ENCODE assay signal across 14 mouse cellular contexts in genomic region chr4:107843687-107844086, GRCm38 (mm10). TPM values are rescaled to one million over a fixed set of nuclear protein-coding genes. Genes with fewer than 3 reads are reported as not detected.
DNase-seq lines count a peak whose midpoint lies in the region; ATAC-seq and TF ChIP-seq lines count a peak whose summit lies in the region.
"Had no signal": no experiment of that assay in that cellular context is flagged by ENCODE, and none has a peak within 500 bp of the region (broad histone marks: within the 10 kb centered on the region; RNA-seq: fewer than 3 reads in every experiment).

No protein-coding gene starts in this region.

- ATAC-seq in hindbrain, embryonic 14.5 days (ENCODE audit: low FRiP score): no peak
- ATAC-seq in hindbrain, postnatal 0 days: peak; percentile 16; the same call in 1 of the 2 replicates

- peaks cover 50% of the 10 kb centered on the region for H3K36me3 ChIP-seq in hindbrain, embryonic 10.5 days
- H3K36me3 ChIP-seq in hindbrain, embryonic 14.5 days (replicated peaks; ENCODE audit: control insufficient read depth, insufficient read depth): peaks cover 35% of the 10 kb centered on the region
- peaks cover 14% of the 10 kb centered on the region for H3K36me3 ChIP-seq in hindbrain, postnatal 0 days (ENCODE audit: insufficient read depth, low read length)

- no peak overlapping the region for H3K4me3 ChIP-seq in hindbrain, embryonic 10.5 days
- no peak overlapping the region for H3K4me3 ChIP-seq in hindbrain, embryonic 14.5 days (replicated peaks; ENCODE audit: low read length)
- H3K4me3 ChIP-seq in hindbrain, postnatal 0 days (ENCODE audit: low read length): no peak overlapping the region
- H3K4me3 ChIP-seq: left cerebral cortex, adult 2 months; neural tube, embryonic 13.5 days had no signal

- peak overlapping the region; percentile 66; the same call in 1 of the 2 replicates for H3K27ac ChIP-seq in hindbrain, embryonic 10.5 days
- H3K27ac ChIP-seq in hindbrain, embryonic 14.5 days: no peak overlapping the region
- H3K27ac ChIP-seq in hindbrain, postnatal 0 days: no peak overlapping the region
- H3K27ac ChIP-seq: left cerebral cortex, adult 2 months; stomach, postnatal 0 days had no signal

- H3K27me3 ChIP-seq in hindbrain, embryonic 10.5 days (ENCODE audit: insufficient read depth, poor library complexity, severe bottlenecking): peaks cover 35% of the 10 kb centered on the region
- no peaks in the 10 kb centered on the region for H3K27me3 ChIP-seq in hindbrain, embryonic 14.5 days (ENCODE audit: control insufficient read depth, insufficient read depth, low read length)
- H3K27me3 ChIP-seq in hindbrain, postnatal 0 days (ENCODE audit: insufficient read depth, low read length): no peaks in the 10 kb centered on the region; the same call in 1 of the 2 replicates

- no peak for TF ChIP-seq CTCF in brain, embryonic 14.5 days (IDR thresholded peaks at IDR 0.05; ENCODE audit: borderline replicate concordance, extremely low read depth, insufficient read depth, insufficient read length)
- TF ChIP-seq CTCF in hindbrain, postnatal 0 days (IDR thresholded peaks at IDR 0.05; ENCODE audit: low read depth): no peak

- 72% methylated on average over 8 of the region's 8 CpGs for WGBS in hindbrain, embryonic 10.5 days
- 48% methylated on average over 8 of the region's 8 CpGs for WGBS in hindbrain, embryonic 14.5 days
- 52% methylated on average over 8 of the region's 8 CpGs for WGBS in hindbrain, postnatal 0 days

- no peak for DNase-seq in hindbrain, embryonic 10.5 days (ENCODE audit: low spot score)
- no peak for DNase-seq in hindbrain, embryonic 14.5 days (ENCODE audit: low spot score)
- DNase-seq in brain, embryonic 14.5 days (ENCODE audit: low read depth): peak; percentile 75
- DNase-seq in cerebellum, adult 9-11 months: peak; percentile 86
- peak; percentile 48 for DNase-seq in hindbrain, postnatal 0 days (ENCODE audit: low spot score)
- DNase-seq in urinary bladder, postnatal 25 days (ENCODE audit: low spot score): no peak
- DNase-seq in thymus, postnatal 10 days (ENCODE audit: low spot score in 2 of 2): no peak
- no peak for DNase-seq in kidney, postnatal 10 days
- DNase-seq: heart, adult 18-20 months; kidney, adult 9 months; right cerebral cortex, adult 18-20 months had no signal

- peaks cover 51% of the 10 kb centered on the region for H3K4me1 ChIP-seq in hindbrain, embryonic 10.5 days (replicated peaks)
- peaks cover 7% of the 10 kb centered on the region; the same call in 1 of the 2 replicates for H3K4me1 ChIP-seq in hindbrain, embryonic 14.5 days (replicated peaks; ENCODE audit: control insufficient read depth, insufficient read depth, low read length)
- 0 out of 2 replicates have a peak, but pooled peaks cover 4% of the 10 kb centered on the region for H3K4me1 ChIP-seq in hindbrain, postnatal 0 days (ENCODE audit: insufficient read depth, low read length)

- TF ChIP-seq POLR2A in brain, embryonic 14.5 days (IDR thresholded peaks at IDR 0.05; ENCODE audit: borderline replicate concordance, extremely low read depth, insufficient read depth, insufficient read length, poor library complexity, severe bottlenecking): no peak

- no peaks in the 10 kb centered on the region for H3K9me3 ChIP-seq in hindbrain, embryonic 10.5 days
- no peaks in the 10 kb centered on the region for H3K9me3 ChIP-seq in hindbrain, embryonic 14.5 days (ENCODE audit: control insufficient read depth, low read length)
- H3K9me3 ChIP-seq in hindbrain, postnatal 0 days (ENCODE audit: low read length): no peaks in the 10 kb centered on the region
- H3K9me3 ChIP-seq: neural tube, embryonic 13.5 days had no signal

- no peak overlapping the region for H3K4me2 ChIP-seq in hindbrain, embryonic 14.5 days (replicated peaks)
- no peak overlapping the region for H3K4me2 ChIP-seq in hindbrain, postnatal 0 days (ENCODE audit: low read depth, low read length)
- H3K4me2 ChIP-seq: neural tube, embryonic 13.5 days had no signal

- no peak overlapping the region for H3K9ac ChIP-seq in hindbrain, embryonic 14.5 days
- no peak overlapping the region for H3K9ac ChIP-seq in hindbrain, postnatal 0 days (replicated peaks; ENCODE audit: low read length)
- H3K9ac ChIP-seq: neural tube, embryonic 13.5 days had no signal

RNA-seq across cellular contexts. Expression of gene Magoh, which starts 35.9 kb away (rescaled TPM):
- polyA plus RNA-seq in hindbrain, embryonic 10.5 days (2016; fragmentation: Nextera tagmentation; extraction: Ambion mirVana): 225 and 238 TPM in 2 replicates
- 109 and 115 TPM in 2 replicates for polyA plus RNA-seq in hindbrain, embryonic 14.5 days (2014; fragmentation: Nextera tagmentation; extraction: Ambion mirVana)
- 106 and 129 TPM in 2 replicates for polyA plus RNA-seq in brain, embryonic 14.5 days (2012; rRNA removed)
- total RNA-seq in hindbrain, postnatal 0 days (2014; rRNA removed): 31.7 and 35.4 TPM in 2 replicates
- 124 and 129 TPM in 2 replicates for polyA plus RNA-seq in hindbrain, postnatal 0 days (2015; fragmentation: Nextera tagmentation; extraction: Ambion mirVana)

RNA-seq across cellular contexts. Expression of gene Lrp8, which starts 41.6 kb away (rescaled TPM):
- polyA plus RNA-seq in hindbrain, embryonic 10.5 days (2016; fragmentation: Nextera tagmentation; extraction: Ambion mirVana): 10.0 and 13.9 TPM in 2 replicates
- 62.2 and 69.5 TPM in 2 replicates for polyA plus RNA-seq in hindbrain, embryonic 14.5 days (2014; fragmentation: Nextera tagmentation; extraction: Ambion mirVana)
- 129 and 146 TPM in 2 replicates for polyA plus RNA-seq in brain, embryonic 14.5 days (2012; rRNA removed)
- 62.2 and 65.9 TPM in 2 replicates for total RNA-seq in hindbrain, postnatal 0 days (2014; rRNA removed)
- polyA plus RNA-seq in hindbrain, postnatal 0 days (2015; fragmentation: Nextera tagmentation; extraction: Ambion mirVana): 33.9 and 34.5 TPM in 2 replicates

RNA-seq across cellular contexts. Expression of gene 0610037L13Rik, which starts 45.9 kb away (rescaled TPM):
- 111 and 113 TPM in 2 replicates for polyA plus RNA-seq in hindbrain, embryonic 10.5 days (2016; fragmentation: Nextera tagmentation; extraction: Ambion mirVana)
- 96.5 and 97.5 TPM in 2 replicates for polyA plus RNA-seq in hindbrain, embryonic 14.5 days (2014; fragmentation: Nextera tagmentation; extraction: Ambion mirVana)
- 91.0 and 114 TPM in 2 replicates for polyA plus RNA-seq in brain, embryonic 14.5 days (2012; rRNA removed)
- total RNA-seq in hindbrain, postnatal 0 days (2014; rRNA removed): 33.2 and 58.3 TPM in 2 replicates
- polyA plus RNA-seq in hindbrain, postnatal 0 days (2015; fragmentation: Nextera tagmentation; extraction: Ambion mirVana): 110 and 111 TPM in 2 replicates

Comparison
In these comparisons a context has a peak if more than half of its experiments do, and no peak if none do; other contexts are left out.
1. DNase-seq: peak in brain, embryonic 14.5 days (single experiment), cerebellum, adult 9-11 months (single experiment) and hindbrain, postnatal 0 days (single experiment); none in hindbrain, embryonic 10.5 days (single experiment), hindbrain, embryonic 14.5 days (single experiment), urinary bladder, postnatal 25 days (single experiment), thymus, postnatal 10 days (0 of 2) and kidney, postnatal 10 days (single experiment).